Mouse (Mus musculus): ENCODE results near the gene Rpa3. TPM values are rescaled to one million over a fixed set of nuclear protein-coding genes. Genes with fewer than 3 reads are reported as not detected.

Gene Rpa3
- polyA plus RNA-seq, 1 experiment from 2014 or later: 144 TPM

GRCm38 (mm10) chr6:8227035-8227434 lies 31.9 kb downstream of the Rpa3 start:
- Histone ChIP-seq H3K4me1 (ENCODE audit: control insufficient read depth, insufficient read depth, low read length) (no peaks in the 10 kb centered on the region), H3K9me3 (ENCODE audit: control insufficient read depth, low read length) (no peaks in the 10 kb centered on the region), H3K9ac (ENCODE audit: low read length) (no peak overlapping the region), H3K36me3 (ENCODE audit: control insufficient read depth, insufficient read depth, low read length) (no peaks in the 10 kb centered on the region), H3K4me3 (ENCODE audit: low read depth, low read length) (no peak overlapping the region), H3K27ac (ENCODE audit: low read depth, low read length) (no peak overlapping the region), H3K27me3 (ENCODE audit: control insufficient read depth, insufficient read depth, low read length) (no peaks in the 10 kb centered on the region), H3K4me2 (ENCODE audit: low read depth) (no peak overlapping the region)
- ATAC-seq (ENCODE audit: insufficient read depth, low FRiP score, low TSS enrichment) (no peak), DNase-seq (ENCODE audit: low spot score) (no peak)
- 84% methylated on average over 3 of the region's 3 CpGs for WGBS

GRCm38 (mm10) chr6:8210661-8211060 lies 48.3 kb downstream of the Rpa3 start:
- no peak for DNase-seq (ENCODE audit: low spot score)
- Histone ChIP-seq H3K9ac (ENCODE audit: low read length) (no peak overlapping the region), H3K9me3 (ENCODE audit: control insufficient read depth, low read length) (no peaks in the 10 kb centered on the region), H3K4me1 (ENCODE audit: control insufficient read depth, insufficient read depth, low read length) (peaks cover 3% of the 10 kb centered on the region; the same call in 1 of the 2 replicates), H3K27ac (ENCODE audit: low read depth, low read length) (no peak overlapping the region), H3K27me3 (ENCODE audit: control insufficient read depth, insufficient read depth, low read length) (no peaks in the 10 kb centered on the region), H3K36me3 (ENCODE audit: control insufficient read depth, insufficient read depth, low read length) (peaks cover 2% of the 10 kb centered on the region; the same call in 1 of the 2 replicates), H3K4me2 (ENCODE audit: low read depth) (peak overlapping the region; percentile 12), H3K4me3 (ENCODE audit: low read depth, low read length) (no peak overlapping the region)
- no peak for ATAC-seq (ENCODE audit: insufficient read depth, low FRiP score, low TSS enrichment)
- 89% methylated on average over 3 of the region's 3 CpGs for WGBS

- Histone ChIP-seq H3K9me3 (ENCODE audit: control insufficient read depth, low read length) (no peaks in the 10 kb centered on the region), H3K27ac (ENCODE audit: low read depth, low read length) (peak overlapping the region; percentile 92), H3K4me2 (ENCODE audit: low read depth) (peak overlapping the region; percentile 50), H3K4me3 (ENCODE audit: low read depth, low read length) (peak overlapping the region; percentile 84), H3K4me1 (ENCODE audit: control insufficient read depth, insufficient read depth, low read length) (peaks cover 3% of the 10 kb centered on the region; the same call in 1 of the 2 replicates), H3K9ac (ENCODE audit: low read length) (peak overlapping the region; percentile 91), H3K36me3 (ENCODE audit: control insufficient read depth, insufficient read depth, low read length) (no peaks in the 10 kb centered on the region), H3K27me3 (ENCODE audit: control insufficient read depth, insufficient read depth, low read length) (no peaks in the 10 kb centered on the region)
- no peak for DNase-seq (ENCODE audit: low spot score)
- WGBS: 13% methylated on average over 10 of the region's 10 CpGs
- ATAC-seq (ENCODE audit: insufficient read depth, low FRiP score, low TSS enrichment): no peak
Measured at GRCm38 (mm10) chr6:8209866-8210186, 49.1 kb downstream of the Rpa3 start.

GRCm38 (mm10) chr6:8209047-8209865 lies 49.7 kb downstream of the Rpa3 start, which contains the start of gene Mios:
Gene Mios (plus strand): TSS chr6:8209222.
- peak within 1 kb of the TSS; percentile 91 for H3K9ac ChIP-seq (ENCODE audit: low read length)
- H3K9me3 ChIP-seq (ENCODE audit: control insufficient read depth, low read length): no peaks in the 10 kb centered on the region
- peaks cover 3% of the 10 kb centered on the region; the same call in 1 of the 2 replicates for H3K4me1 ChIP-seq (ENCODE audit: control insufficient read depth, insufficient read depth, low read length)
- peak within 1 kb of the TSS; percentile 92 for H3K27ac ChIP-seq (ENCODE audit: low read depth, low read length)
- H3K36me3 ChIP-seq (ENCODE audit: control insufficient read depth, insufficient read depth, low read length): no peaks in the 10 kb centered on the region
- peak within 1 kb of the TSS; percentile 84 for H3K4me3 ChIP-seq (ENCODE audit: low read depth, low read length)
- H3K4me2 ChIP-seq (ENCODE audit: low read depth): peak within 1 kb of the TSS; percentile 50
- WGBS: 1% methylated on average over 87 of the region's 90 CpGs
- H3K27me3 ChIP-seq (ENCODE audit: control insufficient read depth, insufficient read depth, low read length): no peaks in the 10 kb centered on the region
- ATAC-seq (ENCODE audit: insufficient read depth, low FRiP score, low TSS enrichment): peak; percentile 98
- DNase-seq (ENCODE audit: low spot score): peak; percentile 97

Other genes with a start within 250 kb of the Rpa3 start
- gene Col28a1, start 66.6 kb downstream of the Rpa3 start, polyA plus RNA-seq (2014; fragmentation: Nextera tagmentation; extraction: Ambion mirVana): 0.05 and 0.18 TPM in 2 replicates
- 29.5 and 30.0 TPM in 2 replicates for gene Mios, start 50.0 kb downstream of the Rpa3 start, polyA plus RNA-seq (2014; fragmentation: Nextera tagmentation; extraction: Ambion mirVana)
- 25.3 and 25.8 TPM in 2 replicates for gene Umad1, start 115 bp upstream of the Rpa3 start, polyA plus RNA-seq (2014; fragmentation: Nextera tagmentation; extraction: Ambion mirVana)
- 18.0 and 18.3 TPM in 2 replicates for gene Gm45062, start 277 bp upstream of the Rpa3 start, polyA plus RNA-seq (2014; fragmentation: Nextera tagmentation; extraction: Ambion mirVana)